Mouse (Mus musculus) embryonic facial prominence, embryonic 13.5 days (tissue): ENCODE data around the gene Mettl27. TPM values are rescaled to one million over a fixed set of nuclear protein-coding genes. Genes with fewer than 3 reads are reported as not detected.

Experiments
- polyA plus RNA-seq: library from polyadenylated mRNA; unstranded; fragments of >200 nt; fragmentation: Nextera tagmentation; extraction: Ambion mirVana; gene quantifications from 2 replicates; pipeline ENCODE4 v1.2.1, GENCODE M21; 2015

Gene Mettl27
- polyA plus RNA-seq, 1 experiment from 2014 or later, result 21.1 TPM

Other genes with a start within 250 kb of the Mettl27 start
- gene Limk1, start 243.8 kb upstream of the Mettl27 start, polyA plus RNA-seq, result 11.6 and 11.9 TPM in 2 replicates
- 81.1 and 93.0 TPM in 2 replicates for gene Eln, start 185.0 kb upstream of the Mettl27 start, polyA plus RNA-seq
- not detected in 2 replicates for gene Tmem270, start 25.6 kb upstream of the Mettl27 start, polyA plus RNA-seq
- gene Cldn13, start 16.8 kb upstream of the Mettl27 start, polyA plus RNA-seq, result 0.39 and 2.8 TPM in 2 replicates
- gene Cldn4, start 14.6 kb downstream of the Mettl27 start, polyA plus RNA-seq, result 21.0 and 22.9 TPM in 2 replicates
- 14.8 and 26.4 TPM in 2 replicates for gene Cldn3, start 53.8 kb downstream of the Mettl27 start, polyA plus RNA-seq
- 57.4 and 59.4 TPM in 2 replicates for gene Abhd11, start 76.8 kb downstream of the Mettl27 start, polyA plus RNA-seq
- 12.9 and 21.7 TPM in 2 replicates for gene Stx1a, start 91.1 kb downstream of the Mettl27 start, polyA plus RNA-seq
- 35.2 and 38.8 TPM in 2 replicates for gene Dnajc30, start 131.8 kb downstream of the Mettl27 start, polyA plus RNA-seq
- gene Bud23, start 132.6 kb downstream of the Mettl27 start, polyA plus RNA-seq, result 132 and 147 TPM in 2 replicates
- gene Vps37d, start 145.9 kb downstream of the Mettl27 start, polyA plus RNA-seq, result 13.7 and 17.8 TPM in 2 replicates
- gene Mlxipl, start 157.5 kb downstream of the Mettl27 start, polyA plus RNA-seq, result 3.5 and 3.9 TPM in 2 replicates
- gene Tbl2, start 217.3 kb downstream of the Mettl27 start, polyA plus RNA-seq, result 25.6 and 25.7 TPM in 2 replicates
- 48.3 and 52.1 TPM in 2 replicates for gene Bcl7b, start 235.9 kb downstream of the Mettl27 start, polyA plus RNA-seq